Mouse (Mus musculus) T-cell, adult 2 months (primary cell): Measurements from ENCODE around the gene Mrtfa.

Experiments
- DNase-seq: peaks from one replicate; pipeline ENCODE4 v3.0.0; 2022; ENCODE audit warnings: low spot score

Gene Mrtfa

DNA sequence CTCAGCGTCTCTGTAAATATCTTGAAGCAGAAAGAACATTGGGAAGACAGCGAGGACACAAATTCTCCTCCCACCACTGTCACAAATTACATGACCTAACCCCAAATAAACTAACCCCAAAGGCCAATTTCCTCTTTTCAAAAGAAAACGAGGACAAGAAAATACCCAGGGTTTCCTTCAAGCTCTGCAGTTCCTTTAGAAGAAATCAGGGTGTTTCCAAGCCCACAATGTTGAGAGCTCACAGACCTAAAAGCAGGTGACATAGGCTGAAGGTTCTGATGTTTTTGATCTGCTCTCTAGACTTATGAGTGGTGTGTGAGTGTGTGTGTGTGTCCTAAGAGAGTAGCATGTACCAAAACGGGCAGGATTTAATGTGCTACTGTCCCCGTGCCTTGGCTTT, 89.2 kb downstream of the Mrtfa start:
- peak; percentile 69 for DNase-seq

DNA sequence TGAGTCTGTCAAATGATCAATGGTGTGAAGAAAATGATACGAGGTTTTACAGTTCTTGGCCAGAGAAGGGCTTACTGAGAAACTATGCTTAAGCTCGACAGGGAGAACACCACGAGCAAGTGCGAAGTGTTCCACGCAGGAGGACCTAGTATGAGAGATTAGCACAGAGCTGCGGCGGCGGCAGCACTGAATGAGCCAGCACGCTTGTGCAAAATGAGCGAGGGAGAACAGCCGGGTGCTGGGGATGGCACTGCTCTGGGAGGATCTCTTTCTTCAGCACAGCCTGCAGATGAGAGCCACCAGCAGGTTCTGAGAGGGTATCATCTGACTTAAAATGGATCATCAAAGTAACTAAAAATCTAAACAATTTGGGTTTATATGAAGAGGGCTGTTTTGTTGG, 91.3 kb downstream of the Mrtfa start:
- no peak for DNase-seq

DNA sequence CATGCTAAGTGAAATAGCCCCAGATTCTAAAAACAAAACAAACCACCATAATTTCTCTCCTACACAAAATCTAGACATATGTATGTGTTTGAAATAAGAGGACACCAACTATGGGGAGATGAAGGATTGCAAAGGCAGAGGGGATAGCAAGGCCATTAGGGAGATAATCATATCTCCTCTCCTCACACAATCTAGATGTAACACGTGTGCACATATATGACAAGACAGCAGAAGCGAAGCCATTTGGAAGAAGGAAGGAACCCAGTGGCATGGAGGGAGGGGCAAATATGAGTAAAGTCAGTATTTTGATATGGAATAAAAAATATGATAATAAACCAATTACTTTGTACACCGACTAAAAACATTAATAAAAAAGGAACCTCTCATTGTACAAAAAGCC, 91.9 kb downstream of the Mrtfa start:
- no peak for DNase-seq

DNA sequence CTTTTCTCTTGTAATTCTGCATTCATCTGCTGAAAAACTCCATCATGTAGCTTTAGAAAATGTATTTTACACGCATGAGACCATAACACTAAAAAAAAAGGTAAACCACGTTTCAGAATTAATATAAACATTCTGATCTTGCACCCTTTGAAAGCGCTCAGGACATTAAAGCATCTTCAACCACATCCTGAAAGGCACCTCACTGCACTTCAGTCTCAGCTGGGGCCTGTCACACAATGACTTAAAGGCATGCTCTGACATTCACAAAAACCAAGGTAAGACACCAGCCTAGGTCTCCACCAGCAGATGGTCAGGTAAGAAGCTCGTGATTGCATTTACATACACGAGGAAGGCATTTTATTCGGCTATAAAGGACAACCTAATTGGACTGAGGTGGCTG, 92.7 kb downstream of the Mrtfa start:
- peak; percentile 72 for DNase-seq

DNA sequence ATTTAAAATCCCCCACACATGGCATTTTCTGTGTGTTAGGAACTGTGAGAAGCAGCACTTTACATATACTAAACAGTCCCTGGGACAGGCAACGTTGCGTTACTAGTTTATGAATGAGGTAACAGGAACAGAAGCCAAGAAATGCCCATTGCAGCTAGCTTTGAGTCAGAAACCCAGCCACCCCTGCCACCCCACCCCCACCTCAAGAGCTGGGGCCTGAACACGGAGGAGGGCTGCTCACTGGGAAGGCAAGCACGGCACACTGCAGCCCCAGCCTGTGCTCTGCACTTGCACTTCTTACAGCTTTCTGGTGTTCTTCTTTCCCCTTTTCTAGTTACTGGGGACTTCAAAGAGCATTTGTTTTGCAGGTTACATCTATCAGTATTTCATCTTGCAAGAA, 93.1 kb downstream of the Mrtfa start:
- peak; percentile 76 for DNase-seq

DNA sequence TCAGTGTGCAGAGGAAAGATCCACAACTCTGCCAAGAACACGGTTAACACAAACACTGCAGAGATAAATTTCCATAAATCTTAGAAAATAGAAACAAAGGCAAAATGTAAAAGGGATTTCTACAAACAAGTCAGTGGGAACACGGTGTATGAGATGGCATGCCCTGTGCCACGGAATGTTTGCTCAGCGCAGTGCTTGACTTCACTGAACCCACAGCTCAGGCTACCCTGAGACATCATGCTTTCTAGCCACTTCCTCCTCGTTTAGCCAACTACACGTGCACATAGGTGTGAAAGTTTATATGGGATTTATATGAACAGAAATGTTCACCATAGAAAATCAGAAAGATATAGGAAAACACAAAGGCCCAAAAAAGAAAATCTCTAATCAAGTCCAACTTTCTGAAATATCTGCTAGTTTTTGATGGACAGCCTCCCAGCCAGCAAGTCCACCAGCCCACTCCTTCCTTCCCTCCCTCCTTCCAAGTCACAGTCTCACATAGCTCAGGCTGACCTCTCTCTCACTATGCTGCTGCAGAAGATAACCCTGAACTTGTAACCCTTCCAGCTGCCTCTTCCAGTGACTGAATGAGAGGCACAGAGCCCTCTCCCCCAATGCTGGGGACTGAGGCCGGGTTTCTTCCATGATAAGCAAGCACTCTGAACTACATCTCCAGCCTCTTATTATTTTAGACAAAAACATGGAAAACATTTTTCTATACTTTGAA, 94.1 kb downstream of the Mrtfa start:
- DNase-seq = no peak

DNA sequence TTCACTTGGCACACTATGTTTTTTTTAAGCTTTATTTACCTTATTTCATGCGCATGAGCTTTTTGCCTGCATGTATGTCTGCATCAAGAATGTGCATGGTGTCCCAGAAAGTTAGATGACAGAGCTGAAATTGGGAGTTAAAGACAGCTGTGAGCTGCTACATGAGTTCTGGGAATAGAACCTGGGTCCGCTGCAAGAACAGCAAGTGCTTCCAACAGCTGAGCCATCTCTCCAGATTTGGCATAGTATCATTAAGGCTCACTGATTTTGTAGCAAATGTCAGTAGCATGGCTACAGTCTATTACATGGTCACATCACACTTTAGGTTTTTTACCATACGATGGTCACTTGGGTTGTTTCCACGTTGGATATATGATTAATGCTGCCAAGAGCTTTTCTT, 97.5 kb downstream of the Mrtfa start:
- DNase-seq = no peak

DNA sequence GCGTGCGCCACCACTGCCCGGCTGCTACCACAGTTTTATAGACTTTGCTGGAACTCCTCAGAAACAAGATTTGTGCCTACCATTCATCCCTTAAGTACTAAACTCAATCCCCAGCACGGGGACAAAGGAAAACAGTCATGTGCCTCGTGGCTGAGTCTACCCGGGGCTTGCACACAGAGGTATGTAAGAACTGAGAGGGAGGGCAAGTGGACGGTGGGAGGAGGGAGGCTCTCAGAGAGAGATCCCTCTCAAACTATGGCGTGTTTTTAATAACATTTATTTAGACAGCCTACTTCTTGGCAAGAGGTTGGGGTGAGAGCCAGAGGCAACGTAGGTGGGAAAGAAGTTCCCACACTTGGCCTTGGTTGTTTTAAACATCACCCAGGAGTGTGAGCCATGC, 98.8 kb downstream of the Mrtfa start:
- no peak for DNase-seq

DNA sequence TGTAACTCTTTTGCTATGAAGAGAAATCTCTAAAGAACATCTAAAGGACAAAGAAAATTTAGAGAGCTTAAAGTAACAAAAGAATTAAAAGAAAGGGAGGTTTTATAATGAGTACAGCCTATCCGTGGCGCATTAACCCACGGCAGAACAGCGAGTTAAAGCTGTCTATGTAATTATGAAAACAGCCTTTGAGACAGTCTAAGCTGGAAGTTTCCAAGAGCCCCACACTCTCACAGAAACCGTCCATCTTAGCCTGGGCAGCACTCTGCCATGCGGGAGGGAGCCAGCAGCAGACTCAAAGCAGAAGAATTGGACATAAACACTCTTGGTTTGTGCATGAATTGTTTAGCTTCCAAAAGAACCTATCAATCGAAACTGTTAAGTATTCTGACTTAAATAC, 103.0 kb downstream of the Mrtfa start:
- DNase-seq = no peak

DNA sequence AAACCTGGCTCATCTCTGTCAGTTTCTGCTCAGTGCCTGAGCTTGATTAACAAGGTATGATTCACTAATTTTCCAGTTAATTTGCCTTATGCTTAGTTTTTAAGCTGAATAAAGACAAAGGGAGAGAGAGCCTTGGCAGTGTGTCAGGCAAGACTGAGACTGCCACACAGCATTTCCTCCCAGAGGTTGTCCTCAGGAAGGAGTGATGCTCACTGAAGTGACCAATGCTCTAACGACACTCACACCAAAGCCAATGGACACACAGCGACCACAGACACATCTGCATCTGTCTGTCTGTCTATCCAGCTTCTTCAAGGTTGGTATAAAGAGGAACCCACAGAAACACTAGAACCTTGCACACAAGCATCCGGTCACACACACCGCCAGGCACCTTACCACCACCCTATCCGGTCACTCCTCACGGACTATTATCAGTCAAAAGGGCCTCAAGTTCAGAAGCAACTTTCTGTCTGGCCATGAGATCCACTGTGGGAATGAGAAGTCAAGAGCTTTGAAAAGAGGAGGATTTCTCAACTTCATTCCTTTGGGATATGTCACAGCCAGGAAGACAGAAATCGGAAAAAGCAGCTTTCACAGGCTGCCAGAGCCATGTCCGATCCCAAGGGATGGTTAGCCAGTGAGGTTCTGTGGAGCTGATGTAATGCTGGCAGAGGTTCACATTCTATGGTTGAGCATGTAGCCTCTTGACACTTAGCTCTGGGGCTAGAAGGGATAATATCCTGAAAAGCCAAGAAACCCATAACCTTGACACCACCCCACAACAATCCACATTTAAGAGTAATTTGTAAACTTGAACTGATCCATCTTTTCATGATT, 103.7 kb downstream of the Mrtfa start:
- no peak for DNase-seq

DNA sequence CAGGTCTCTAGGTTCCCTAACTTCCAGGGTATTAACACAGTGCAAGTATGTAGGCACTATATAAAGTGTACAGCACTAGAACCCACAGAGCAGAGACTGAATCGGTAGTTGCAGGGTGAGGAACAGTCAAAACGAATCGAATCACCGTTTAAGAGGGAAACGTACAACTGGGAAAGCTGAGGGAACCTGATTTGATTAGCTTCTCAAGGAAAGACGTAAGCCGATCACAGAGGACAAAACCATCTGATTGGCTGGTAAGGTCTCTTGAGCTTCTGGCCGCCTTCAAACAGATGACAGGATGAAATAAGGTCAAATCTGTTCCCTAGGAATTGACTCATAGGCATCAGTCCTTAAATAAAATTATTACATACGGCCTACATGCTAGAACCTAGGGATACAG, 106.7 kb downstream of the Mrtfa start:
- DNase-seq = no peak

DNA sequence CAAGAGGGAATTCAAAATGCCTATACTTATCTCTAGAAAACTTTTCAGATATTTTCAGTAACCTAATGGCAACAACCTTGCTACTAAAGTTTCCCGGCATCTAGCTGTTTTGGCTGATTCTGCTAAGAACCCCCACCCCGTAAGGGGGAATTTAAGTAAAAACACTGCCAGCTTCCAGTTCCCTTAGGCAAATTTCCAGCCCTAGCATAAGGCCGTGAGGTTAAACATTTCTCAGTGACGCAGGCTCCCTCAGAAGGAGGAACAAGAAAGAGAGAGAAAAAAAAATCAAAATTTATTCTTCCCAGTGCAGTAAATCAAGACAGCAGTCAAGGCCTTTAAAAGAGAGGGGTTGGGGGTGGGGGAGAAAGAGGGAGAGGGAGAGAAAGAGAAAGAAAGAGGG, 107.3 kb downstream of the Mrtfa start:
- no peak for DNase-seq

DNA sequence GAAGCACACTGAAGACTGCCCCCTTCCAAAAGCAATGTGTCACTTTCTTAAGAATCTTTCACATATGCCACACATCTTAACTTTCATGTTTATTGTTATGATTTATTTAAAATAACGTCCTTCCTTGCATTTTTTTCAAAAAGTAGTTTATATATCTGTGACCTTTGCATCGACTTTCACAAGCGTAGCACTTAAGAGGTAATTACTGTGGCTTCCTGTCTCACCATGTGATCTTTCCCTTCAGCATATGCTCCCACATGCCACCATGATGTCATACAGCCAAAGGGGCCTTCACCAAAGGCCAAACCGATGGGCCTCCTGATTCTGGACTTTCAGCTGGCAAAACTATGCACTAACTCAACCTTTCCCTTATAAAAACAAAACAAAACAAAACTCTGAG, 109.3 kb downstream of the Mrtfa start:
- DNase-seq = peak; percentile 45

DNA sequence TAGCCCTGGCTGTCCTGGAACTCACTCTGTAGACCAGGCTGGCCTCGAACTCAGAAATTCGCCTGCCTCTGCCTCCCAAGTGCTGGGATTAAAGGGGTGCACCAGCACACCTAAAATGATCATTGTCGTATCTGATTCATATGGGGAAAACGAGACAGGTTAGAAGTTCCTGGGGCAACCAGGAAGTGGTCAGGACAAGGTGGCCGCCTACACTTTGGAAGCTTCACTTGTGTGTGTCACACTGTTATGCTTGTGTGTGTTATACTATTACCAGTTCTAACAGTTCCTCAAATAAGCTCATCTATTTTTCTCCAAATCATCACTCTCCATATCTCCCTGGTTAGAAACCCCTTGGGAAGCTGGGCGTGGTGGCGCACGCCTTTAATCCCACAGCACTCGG, 110.2 kb downstream of the Mrtfa start:
- DNase-seq = peak; percentile 44

DNA sequence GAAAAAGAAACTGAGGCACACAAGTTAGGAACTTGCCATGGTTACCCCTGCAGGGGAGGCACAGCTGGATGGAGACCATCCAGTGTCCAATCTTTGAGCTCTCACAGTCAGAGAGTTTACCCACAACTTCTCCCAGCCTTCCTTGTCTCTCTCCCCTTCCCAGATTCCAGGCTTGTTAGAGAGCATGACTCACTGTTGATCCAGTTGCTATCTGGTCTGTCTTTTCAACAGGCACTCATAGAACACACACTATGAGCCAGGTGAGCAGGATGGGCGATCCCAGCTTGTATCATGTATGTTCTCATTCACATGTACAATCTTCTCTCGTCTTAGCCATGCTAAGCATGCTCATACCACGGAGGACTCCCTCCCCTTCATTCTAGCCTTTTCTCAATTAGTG, 111.3 kb downstream of the Mrtfa start:
- no peak for DNase-seq

DNA sequence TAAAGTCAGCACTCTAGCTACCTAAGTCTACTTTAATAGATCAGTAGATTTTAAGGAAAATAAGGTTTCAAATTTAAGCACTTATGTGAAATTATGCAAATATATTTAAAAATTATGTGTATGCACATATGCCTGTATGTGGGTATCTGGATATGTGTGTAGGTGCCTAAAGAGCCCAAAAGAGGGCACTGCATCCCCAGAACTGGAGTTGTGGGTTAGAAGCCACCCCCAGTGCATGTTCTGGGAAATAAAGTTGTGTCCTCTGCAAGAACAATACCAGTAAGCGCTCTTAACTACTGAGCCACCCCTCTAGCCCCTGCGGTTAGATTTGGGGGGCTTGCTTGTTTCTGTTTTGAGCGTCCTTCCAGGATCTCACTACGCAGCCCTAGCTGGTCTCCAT, 113.0 kb downstream of the Mrtfa start:
- peak; percentile 62 for DNase-seq

DNA sequence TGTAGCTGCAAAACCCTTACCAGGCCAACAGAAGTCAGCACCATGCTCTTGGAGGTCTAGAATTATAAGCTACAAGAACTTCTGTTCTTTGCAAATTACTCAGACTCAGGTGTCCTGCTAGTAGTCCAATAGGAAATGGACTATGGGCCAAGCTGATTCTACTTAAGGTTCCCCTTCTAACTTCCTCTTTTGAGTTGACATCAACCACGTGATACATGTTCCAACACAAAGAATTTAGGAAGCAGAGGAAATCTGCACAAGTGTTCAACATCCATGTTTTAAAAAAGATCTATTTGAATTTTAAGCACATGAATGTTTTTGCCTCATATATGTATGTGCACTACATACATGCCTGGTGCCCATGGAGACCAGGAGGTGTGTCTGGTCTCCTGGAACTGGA, 116.0 kb downstream of the Mrtfa start:
- DNase-seq = no peak

DNA sequence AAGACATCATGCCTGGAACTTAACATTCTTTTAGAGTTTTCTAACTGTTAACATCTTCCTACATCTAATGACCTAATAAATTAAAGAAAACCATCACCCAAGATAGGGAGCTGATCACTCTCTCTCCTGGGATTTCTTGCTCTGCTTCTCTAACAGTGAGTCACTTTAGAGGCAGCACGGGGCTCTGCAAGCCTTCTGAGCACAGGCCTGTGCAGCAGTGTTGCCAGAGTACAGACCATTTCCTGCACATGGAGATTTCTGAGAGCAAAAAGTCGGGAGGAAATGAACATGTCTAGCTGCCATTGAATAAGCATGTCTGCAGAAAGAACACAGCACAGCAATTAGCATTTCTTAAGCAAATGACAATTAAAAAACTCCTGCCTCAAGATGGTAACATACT, 116.8 kb downstream of the Mrtfa start:
- DNase-seq = no peak

DNA sequence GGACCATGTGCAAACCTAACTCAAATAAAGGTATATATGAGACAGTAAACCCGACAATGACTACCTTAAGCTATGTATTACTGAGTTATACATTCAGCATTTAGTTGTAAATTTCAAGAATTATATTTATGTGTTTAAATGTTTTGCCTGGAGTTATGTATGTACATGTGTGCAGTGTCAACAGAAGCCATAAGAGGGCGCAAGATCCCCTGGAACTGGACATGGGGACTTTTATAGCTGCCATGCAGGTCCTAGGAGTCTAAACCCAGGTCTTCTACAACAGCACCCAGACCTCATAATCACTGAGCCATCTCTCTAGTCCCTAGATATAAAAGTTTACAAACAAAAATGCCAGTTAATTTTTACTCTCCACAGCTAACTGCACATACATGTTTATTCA, 117.8 kb downstream of the Mrtfa start:
- DNase-seq = peak; percentile 34

DNA sequence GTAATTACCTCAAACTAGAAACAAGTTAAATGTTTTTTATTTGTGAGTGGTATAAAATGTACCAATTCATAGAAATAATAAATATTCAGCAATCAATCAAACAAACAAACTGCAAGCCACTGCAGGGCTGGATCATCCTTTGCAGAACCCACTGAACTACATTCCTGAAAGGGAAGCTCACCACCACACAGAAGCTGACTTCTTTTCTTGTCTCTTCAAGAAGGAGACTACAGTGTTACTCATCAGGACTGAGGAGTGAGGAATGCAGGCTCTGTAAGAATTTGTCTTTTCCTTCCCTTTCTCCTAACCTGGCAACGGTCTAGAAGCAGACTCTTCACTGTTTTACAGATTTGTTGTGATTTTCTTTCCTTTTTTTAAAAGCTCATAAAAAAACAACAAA, 120.1 kb downstream of the Mrtfa start:
- DNase-seq = no peak

DNA sequence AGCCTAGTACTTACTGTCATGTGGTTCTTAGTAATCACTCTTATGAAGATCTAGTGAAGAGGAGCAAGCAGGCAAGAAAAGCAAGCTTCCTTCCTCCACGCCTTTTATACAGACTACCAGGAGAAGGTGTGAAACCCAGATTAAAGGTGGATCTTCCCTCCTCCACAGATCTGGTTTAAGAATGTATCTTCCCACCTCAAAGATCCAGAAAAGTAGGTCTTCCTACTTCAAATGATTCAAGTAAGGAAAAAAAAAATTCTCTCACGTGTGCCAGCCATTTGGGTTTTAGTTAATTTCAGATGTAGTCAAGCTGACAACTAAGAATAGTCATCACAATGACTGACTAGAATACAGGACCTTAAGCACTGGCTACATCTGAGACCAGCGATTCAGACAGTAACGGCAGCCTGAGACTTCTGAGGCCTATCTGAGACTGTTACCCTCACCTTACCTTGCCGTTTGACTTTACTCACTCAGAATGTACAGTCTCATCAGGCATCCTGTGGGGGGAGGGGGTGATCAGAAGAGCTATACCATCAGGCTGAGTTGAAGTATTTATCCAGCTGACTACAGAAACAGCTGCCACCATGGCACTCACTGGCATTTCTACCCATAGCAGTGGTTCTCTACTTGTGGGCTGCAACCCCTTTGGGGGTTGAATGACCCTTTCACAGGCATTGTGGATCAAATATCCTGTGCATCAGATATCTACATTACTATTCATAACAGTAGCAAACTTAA, 121.7 kb downstream of the Mrtfa start:
- peak; percentile 22 for DNase-seq

DNA sequence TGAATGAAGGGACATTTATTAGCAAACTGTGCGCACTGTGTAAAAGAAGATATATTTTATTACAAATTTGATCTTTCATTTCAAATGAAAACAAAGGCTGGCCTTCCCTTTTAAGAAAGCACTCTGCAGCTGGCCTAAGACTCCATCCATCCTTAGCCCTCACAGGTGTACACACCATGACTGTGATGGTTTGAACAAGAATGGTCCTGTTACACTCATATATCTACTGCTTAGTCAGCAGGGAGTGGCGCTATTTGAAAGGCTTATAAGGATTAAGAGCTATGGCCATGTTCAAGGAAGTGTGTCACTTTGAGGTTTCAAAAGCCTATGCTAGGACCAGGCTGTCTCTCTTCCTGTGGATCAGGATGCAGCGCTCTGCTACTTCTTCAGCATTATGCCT, 122.8 kb downstream of the Mrtfa start:
- DNase-seq = no peak

DNA sequence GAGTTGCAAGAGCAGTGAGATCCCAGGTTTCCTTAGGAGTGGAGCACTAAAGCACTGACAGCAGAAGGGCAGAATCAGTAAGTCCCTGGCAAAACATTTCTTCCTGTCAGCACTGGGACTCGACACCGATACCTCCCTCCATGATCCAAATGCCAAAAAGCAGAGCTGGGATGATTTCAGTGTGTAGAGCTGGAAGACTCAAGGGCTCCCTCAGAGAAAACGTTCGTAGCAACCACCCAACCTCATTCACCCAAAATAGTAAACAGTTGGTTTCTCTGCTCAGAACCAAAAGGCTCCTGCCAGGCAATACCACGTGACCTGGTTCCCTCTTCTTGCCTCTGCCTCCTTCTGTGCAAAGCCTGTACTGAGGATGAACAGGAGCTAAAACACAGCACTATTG, 123.6 kb downstream of the Mrtfa start:
- DNase-seq = no peak
